Mouse (Mus musculus): ENCODE results near the gene Selenom. TPM values are rescaled to one million over a fixed set of nuclear protein-coding genes. Genes with fewer than 3 reads are reported as not detected.

The Selenom gene
- polyA plus RNA-seq, 1 experiment: 111 TPM

- WGBS: 72% methylated on average over 4 of the region's 4 CpGs
- TF ChIP-seq CTCF (IDR thresholded peaks at IDR 0.05; ENCODE audit: insufficient read depth, low read length) (no peak), POLR2A (IDR thresholded peaks at IDR 0.05; ENCODE audit: borderline replicate concordance, extremely low read depth, low read depth, low read length) (no peak)
- Histone ChIP-seq H3K4me3 (replicated peaks; ENCODE audit: extremely low read depth, low read depth, low read length) (no peak overlapping the region), H3K4me1 (ENCODE audit: control insufficient read depth, insufficient read depth, low read length) (no peaks in the 10 kb centered on the region)
- no peak for DNase-seq
These were observed 21.7 kb upstream of the Selenom start for GRCm38 (mm10) chr11:3492748-3493147.

GRCm38 (mm10) chr11:3494857-3495256 lies 19.6 kb upstream of the Selenom start:
- Histone ChIP-seq H3K4me3 (replicated peaks; ENCODE audit: extremely low read depth, low read depth, low read length) (no peak overlapping the region), H3K4me1 (ENCODE audit: control insufficient read depth, insufficient read depth, low read length) (no peaks in the 10 kb centered on the region)
- DNase-seq: no peak
- WGBS: 80% methylated on average over 17 of the region's 17 CpGs
- no peak for TF ChIP-seq POLR2A (IDR thresholded peaks at IDR 0.05; ENCODE audit: borderline replicate concordance, extremely low read depth, low read depth, low read length)
- TF ChIP-seq CTCF (IDR thresholded peaks at IDR 0.05; ENCODE audit: insufficient read depth, low read length): no peak

GRCm38 (mm10) chr11:3495496-3495895 lies 19.0 kb upstream of the Selenom start:
- no peak for TF ChIP-seq POLR2A (IDR thresholded peaks at IDR 0.05; ENCODE audit: borderline replicate concordance, extremely low read depth, low read depth, low read length)
- TF ChIP-seq CTCF (IDR thresholded peaks at IDR 0.05; ENCODE audit: insufficient read depth, low read length): no peak
- whole genome bisulfite sequencing: 65% methylated on average over 14 of the region's 14 CpGs
- no peaks in the 10 kb centered on the region for H3K4me1 ChIP-seq (ENCODE audit: control insufficient read depth, insufficient read depth, low read length)
- H3K4me3 ChIP-seq (replicated peaks; ENCODE audit: extremely low read depth, low read depth, low read length): no peak overlapping the region
- DNase-seq: no peak

GRCm38 (mm10) chr11:3496756-3497155 lies 17.7 kb upstream of the Selenom start:
- TF ChIP-seq POLR2A (IDR thresholded peaks at IDR 0.05; ENCODE audit: borderline replicate concordance, extremely low read depth, low read depth, low read length): no peak
- TF ChIP-seq CTCF (IDR thresholded peaks at IDR 0.05; ENCODE audit: insufficient read depth, low read length): no peak
- DNase-seq: no peak
- 56% methylated on average over 5 of the region's 5 CpGs for WGBS
- Histone ChIP-seq H3K4me1 (ENCODE audit: control insufficient read depth, insufficient read depth, low read length) (no peaks in the 10 kb centered on the region), H3K4me3 (replicated peaks; ENCODE audit: extremely low read depth, low read depth, low read length) (no peak overlapping the region)

- no peak for DNase-seq
- TF ChIP-seq POLR2A (IDR thresholded peaks at IDR 0.05; ENCODE audit: borderline replicate concordance, extremely low read depth, low read depth, low read length) (no peak), CTCF (IDR thresholded peaks at IDR 0.05; ENCODE audit: insufficient read depth, low read length) (no peak)
- H3K4me3 ChIP-seq (replicated peaks; ENCODE audit: extremely low read depth, low read depth, low read length): no peak overlapping the region
- WGBS: 100% methylated on average over 1 of the region's 1 CpGs
- no peaks in the 10 kb centered on the region for H3K4me1 ChIP-seq (ENCODE audit: control insufficient read depth, insufficient read depth, low read length)
These were observed 17.2 kb upstream of the Selenom start for GRCm38 (mm10) chr11:3497296-3497695.

GRCm38 (mm10) chr11:3502057-3502456 lies 12.4 kb upstream of the Selenom start:
- Histone ChIP-seq H3K4me1 (ENCODE audit: control insufficient read depth, insufficient read depth, low read length) (no peaks in the 10 kb centered on the region), H3K4me3 (replicated peaks; ENCODE audit: extremely low read depth, low read depth, low read length) (no peak overlapping the region)
- TF ChIP-seq POLR2A (IDR thresholded peaks at IDR 0.05; ENCODE audit: borderline replicate concordance, extremely low read depth, low read depth, low read length) (no peak), CTCF (IDR thresholded peaks at IDR 0.05; ENCODE audit: insufficient read depth, low read length) (no peak)
- WGBS: 75% methylated on average over 17 of the region's 17 CpGs
- no peak for DNase-seq

- Histone ChIP-seq H3K4me1 (ENCODE audit: control insufficient read depth, insufficient read depth, low read length) (no peaks in the 10 kb centered on the region), H3K4me3 (replicated peaks; ENCODE audit: extremely low read depth, low read depth, low read length) (no peak overlapping the region)
- 74% methylated on average over 18 of the region's 18 CpGs for WGBS
- no peak for DNase-seq
- TF ChIP-seq POLR2A (IDR thresholded peaks at IDR 0.05; ENCODE audit: borderline replicate concordance, extremely low read depth, low read depth, low read length) (no peak), CTCF (IDR thresholded peaks at IDR 0.05; ENCODE audit: insufficient read depth, low read length) (no peak)
These were observed 11.9 kb upstream of the Selenom start for GRCm38 (mm10) chr11:3502459-3503072.

GRCm38 (mm10) chr11:3503755-3504693 lies 10.5 kb upstream of the Selenom start:
- H3K4me1 ChIP-seq (ENCODE audit: control insufficient read depth, insufficient read depth, low read length): no peaks in the 10 kb centered on the region
- TF ChIP-seq CTCF (IDR thresholded peaks at IDR 0.05; ENCODE audit: insufficient read depth, low read length) (no peak), POLR2A (IDR thresholded peaks at IDR 0.05; ENCODE audit: borderline replicate concordance, extremely low read depth, low read depth, low read length) (no peak)
- WGBS: 65% methylated on average over 11 of the region's 11 CpGs
- no peak for DNase-seq
- H3K4me3 ChIP-seq (replicated peaks; ENCODE audit: extremely low read depth, low read depth, low read length): no peak overlapping the region

- no peak overlapping the region for H3K4me3 ChIP-seq (replicated peaks; ENCODE audit: extremely low read depth, low read depth, low read length)
- DNase-seq: no peak
- H3K4me1 ChIP-seq (ENCODE audit: control insufficient read depth, insufficient read depth, low read length): no peaks in the 10 kb centered on the region
- 27% methylated on average over 7 of the region's 7 CpGs for WGBS
- TF ChIP-seq POLR2A (IDR thresholded peaks at IDR 0.05; ENCODE audit: borderline replicate concordance, extremely low read depth, low read depth, low read length) (no peak), CTCF (IDR thresholded peaks at IDR 0.05; ENCODE audit: insufficient read depth, low read length) (no peak)
These were observed 6.3 kb upstream of the Selenom start for GRCm38 (mm10) chr11:3508226-3508625.

Measured in lung, adult 2 months (tissue).